Mouse (Mus musculus): ENCODE results near the gene Nr4a3. TPM values are rescaled to one million over a fixed set of nuclear protein-coding genes. Genes with fewer than 3 reads are reported as not detected.

The Nr4a3 gene
- polyA plus RNA-seq, 1 experiment from 2014 or later = 7.2 TPM

DNA sequence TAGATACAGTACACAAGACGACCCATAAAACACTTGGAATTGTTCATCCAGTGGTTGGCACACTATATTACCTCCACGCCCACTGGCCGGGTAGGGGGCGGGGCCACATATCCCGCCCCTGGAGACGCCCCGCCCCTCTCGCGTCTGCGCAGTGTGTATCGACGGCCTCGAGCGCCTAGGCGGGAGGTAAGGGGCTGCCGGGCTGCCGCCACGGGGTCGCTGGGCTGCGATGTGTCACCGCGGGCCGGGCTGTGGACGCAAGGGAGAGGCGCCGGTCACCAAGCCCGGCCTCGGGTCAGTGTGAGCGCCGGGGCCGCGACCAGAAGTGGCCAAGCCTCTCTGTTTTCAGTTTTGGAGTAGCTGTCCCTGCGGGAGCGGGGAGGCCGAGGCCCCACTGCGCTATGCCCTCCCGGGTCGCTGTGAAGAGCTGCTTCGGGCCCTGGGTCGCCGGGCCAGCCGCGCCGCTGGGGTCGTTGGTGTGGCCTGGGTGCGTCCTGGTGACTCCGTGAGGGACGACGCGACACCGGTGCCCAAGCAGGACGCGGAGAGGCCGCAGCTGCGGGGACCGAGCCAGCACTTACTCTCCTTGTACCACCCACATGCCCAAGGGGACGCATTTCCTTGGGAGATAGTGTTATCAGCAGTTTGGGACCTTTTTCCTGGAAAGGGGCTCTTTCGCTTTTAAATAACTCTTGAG is 80.0 kb downstream of the Nr4a3 start, which contains the start of gene Stx17:
Stx17 (plus strand) TSS at position 143 of the 697 bp plus-strand sequence.
- Histone ChIP-seq H3K9me3 (no peaks in the 10 kb centered on the region), H3K9ac (replicated peaks) (peak within 1 kb of the TSS; percentile 74), H3K27ac (replicated peaks) (no peak within 1 kb of the TSS), H3K4me3 (peak within 1 kb of the TSS; percentile 74), H3K4me2 (replicated peaks) (peak within 1 kb of the TSS; percentile 69), H3K27me3 (no peaks in the 10 kb centered on the region), H3K4me1 (no peaks in the 10 kb centered on the region), H3K36me3 (no peaks in the 10 kb centered on the region)
- peak; percentile 99 for ATAC-seq (replicated peaks)
- WGBS = 1% methylated on average over 53 of the region's 58 CpGs

DNA sequence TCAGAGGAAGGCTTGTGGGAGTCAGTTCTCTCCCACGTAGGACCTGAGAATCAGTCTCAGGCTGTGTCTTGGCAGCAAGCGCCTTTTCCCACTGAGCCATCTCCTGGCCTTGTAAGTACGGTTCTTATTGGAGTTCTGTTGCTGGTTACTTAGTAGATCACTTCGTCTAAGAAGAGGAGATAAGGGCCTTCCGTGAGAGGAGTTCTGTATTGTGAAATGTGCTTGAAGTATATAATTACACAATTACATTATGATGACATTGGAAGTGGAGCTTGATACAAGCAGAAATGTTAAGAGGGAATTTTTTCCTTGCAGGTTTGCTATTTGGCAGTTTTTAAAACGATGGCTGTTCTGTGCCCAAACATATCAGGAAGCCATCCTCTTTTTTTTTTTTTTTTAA is 85.4 kb downstream of the Nr4a3 start:
- Histone ChIP-seq H3K27me3 (no peaks in the 10 kb centered on the region), H3K27ac (replicated peaks) (no peak overlapping the region), H3K4me1 (no peaks in the 10 kb centered on the region), H3K9ac (replicated peaks) (no peak overlapping the region), H3K4me2 (replicated peaks) (no peak overlapping the region), H3K4me3 (no peak overlapping the region), H3K36me3 (peaks cover 10% of the 10 kb centered on the region; the same call in 1 of the 2 replicates), H3K9me3 (no peaks in the 10 kb centered on the region)
- no peak for ATAC-seq (replicated peaks)
- WGBS = 89% methylated on average over 6 of the region's 6 CpGs

DNA sequence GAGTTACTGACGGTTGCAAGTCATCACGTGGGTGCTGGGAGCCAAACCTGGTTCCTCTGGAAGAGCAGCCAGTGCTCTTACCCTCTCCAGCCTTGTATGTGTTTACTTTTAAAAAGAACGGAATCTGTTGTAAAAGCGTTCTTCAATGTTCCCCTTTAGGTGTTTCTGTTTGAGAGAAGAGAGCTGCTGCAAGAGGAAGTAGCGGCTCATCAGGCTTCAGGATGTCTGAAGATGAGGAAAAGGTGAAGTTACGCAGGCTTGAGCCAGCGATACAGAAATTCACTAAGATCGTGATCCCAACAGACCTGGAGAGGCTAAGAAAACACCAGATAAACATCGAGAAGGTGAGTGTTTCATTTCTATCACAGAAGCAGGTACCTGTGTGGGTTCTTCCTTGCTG is 86.7 kb downstream of the Nr4a3 start:
- 95% methylated on average over 9 of the region's 9 CpGs for WGBS
- H3K9me3 ChIP-seq = no peaks in the 10 kb centered on the region
- ATAC-seq (replicated peaks) = no peak

DNA sequence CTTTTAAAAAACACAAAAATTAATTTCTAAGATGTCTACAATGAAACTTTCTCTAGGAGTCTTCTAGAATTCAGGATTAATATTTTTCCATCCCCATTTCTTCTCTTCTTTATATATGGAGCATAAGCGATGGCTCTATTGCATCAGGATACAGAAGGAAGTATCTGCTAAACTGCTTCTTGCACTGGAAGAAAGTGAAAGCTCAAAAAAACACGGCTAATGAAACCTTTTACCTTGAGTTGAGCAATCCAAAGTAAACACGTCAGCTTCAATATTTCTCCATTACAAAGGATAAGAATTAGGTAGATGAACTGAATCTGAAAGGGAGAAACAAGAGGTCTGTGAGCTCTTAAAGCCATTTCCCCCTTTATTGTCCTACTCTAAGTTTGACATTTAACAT is 87.8 kb downstream of the Nr4a3 start:
- H3K4me1 ChIP-seq = no peaks in the 10 kb centered on the region
- no peak overlapping the region for H3K9ac ChIP-seq (replicated peaks)
- H3K9me3 ChIP-seq = no peaks in the 10 kb centered on the region
- no peak overlapping the region for H3K4me2 ChIP-seq (replicated peaks)
- no peaks in the 10 kb centered on the region for H3K27me3 ChIP-seq
- 91% methylated on average over 3 of the region's 3 CpGs for WGBS
- no peak overlapping the region for H3K4me3 ChIP-seq
- H3K36me3 ChIP-seq = peaks cover 10% of the 10 kb centered on the region; the same call in 1 of the 2 replicates
- ATAC-seq (replicated peaks) = no peak
- H3K27ac ChIP-seq (replicated peaks) = no peak overlapping the region

More for the DNA sequence above, 86.7 kb downstream of the Nr4a3 start:
- H3K4me3 ChIP-seq = no peak overlapping the region
- H3K4me1 ChIP-seq = no peaks in the 10 kb centered on the region
- H3K36me3 ChIP-seq = peaks cover 10% of the 10 kb centered on the region; the same call in 1 of the 2 replicates
- no peak overlapping the region for H3K9ac ChIP-seq (replicated peaks)
- H3K27ac ChIP-seq (replicated peaks) = no peak overlapping the region
- no peak overlapping the region for H3K4me2 ChIP-seq (replicated peaks)
- no peaks in the 10 kb centered on the region for H3K27me3 ChIP-seq

Other genes with a start within 250 kb of the Nr4a3 start
- gene Stx17, start 79.8 kb downstream of the Nr4a3 start, polyA plus RNA-seq (2015; fragmentation: Nextera tagmentation; extraction: Ambion mirVana) = 19.1 and 20.5 TPM in 2 replicates
- gene Erp44, start 234.4 kb downstream of the Nr4a3 start, polyA plus RNA-seq (2015; fragmentation: Nextera tagmentation; extraction: Ambion mirVana) = 61.4 and 67.0 TPM in 2 replicates
- gene Invs, start 234.6 kb downstream of the Nr4a3 start, polyA plus RNA-seq (2015; fragmentation: Nextera tagmentation; extraction: Ambion mirVana) = 7.2 and 7.4 TPM in 2 replicates

All from forebrain, embryonic 15.5 days (tissue).